ENCODE assay signal across 30 mouse cellular contexts in genomic region chr3:150637544-150637943, GRCm38 (mm10).
"Had no signal": no experiment of that assay in that cellular context is flagged by ENCODE, and none has a peak within 500 bp of the region (broad histone marks: within the 10 kb centered on the region; RNA-seq: fewer than 3 reads in every experiment).

No protein-coding gene starts in this region.

- H3K9me3 ChIP-seq: limb, embryonic 10.5 days; limb, embryonic 12.5 days; limb, embryonic 13.5 days; limb, embryonic 15.5 days; liver, embryonic 12.5 days; liver, embryonic 15.5 days; lung, embryonic 15.5 days; megakaryocyte, embryonic 14.5 days; midbrain, embryonic 10.5 days; midbrain, embryonic 12.5 days; midbrain, embryonic 13.5 days; midbrain, embryonic 15.5 days; neural tube, embryonic 12.5 days had no signal

- H3K4me2 ChIP-seq: limb, embryonic 12.5 days; limb, embryonic 13.5 days; limb, embryonic 15.5 days; liver, embryonic 12.5 days; liver, embryonic 13.5 days; liver, embryonic 15.5 days; lung, embryonic 14.5 days; lung, embryonic 15.5 days; midbrain, embryonic 11.5 days; midbrain, embryonic 12.5 days; midbrain, embryonic 13.5 days; midbrain, embryonic 15.5 days; neural tube, embryonic 12.5 days had no signal

- DNase-seq: left cerebral cortex, postnatal 4 days; liver; liver, embryonic 13.5 days; liver, postnatal 0 days; lung, adult 18-20 months; lung, adult 2 months; lung, embryonic 14.5 days; lung, postnatal 10 days; lung, postnatal 14 days; lung, postnatal 36 days; lung, postnatal 4 days; midbrain, embryonic 14.5 days had no signal

- H3K4me3 ChIP-seq: limb, embryonic 10.5 days; limb, embryonic 12.5 days; limb, embryonic 13.5 days; limb, embryonic 15.5 days; liver, embryonic 12.5 days; liver, embryonic 13.5 days; liver, embryonic 15.5 days; lung, embryonic 15.5 days; megakaryocyte, embryonic 14.5 days; midbrain, embryonic 10.5 days; midbrain, embryonic 12.5 days; midbrain, embryonic 13.5 days; midbrain, embryonic 15.5 days; myocyte; neural tube, embryonic 12.5 days had no signal

- H3K9ac ChIP-seq: limb, embryonic 12.5 days; limb, embryonic 13.5 days; limb, embryonic 15.5 days; liver, embryonic 12.5 days; liver, embryonic 13.5 days; liver, embryonic 14.5 days; liver, embryonic 15.5 days; liver, postnatal 0 days; lung, embryonic 14.5 days; lung, embryonic 15.5 days; midbrain, embryonic 12.5 days; midbrain, embryonic 13.5 days; midbrain, embryonic 15.5 days; neural tube, embryonic 12.5 days had no signal

- H3K27me3 ChIP-seq: limb, embryonic 12.5 days; limb, embryonic 13.5 days; limb, embryonic 15.5 days; liver, embryonic 12.5 days; liver, embryonic 13.5 days; liver, embryonic 15.5 days; lung, embryonic 15.5 days; megakaryocyte, embryonic 14.5 days; midbrain, embryonic 12.5 days; midbrain, embryonic 13.5 days; midbrain, embryonic 15.5 days; neural tube, embryonic 12.5 days had no signal

- ATAC-seq: liver, embryonic 12.5 days; liver, postnatal 0 days; lung, postnatal 0 days; midbrain, embryonic 13.5 days; midbrain, embryonic 15.5 days had no signal

- H3K27ac ChIP-seq: limb, embryonic 10.5 days; limb, embryonic 12.5 days; limb, embryonic 13.5 days; limb, embryonic 15.5 days; liver, embryonic 12.5 days; liver, embryonic 13.5 days; liver, embryonic 14.5 days; liver, embryonic 15.5 days; lung, embryonic 15.5 days; macrophage; midbrain, embryonic 10.5 days; midbrain, embryonic 12.5 days; midbrain, embryonic 13.5 days; midbrain, embryonic 15.5 days; neural tube, embryonic 12.5 days had no signal

- H3K4me1 ChIP-seq: limb, embryonic 10.5 days; limb, embryonic 12.5 days; limb, embryonic 13.5 days; limb, embryonic 15.5 days; liver, embryonic 12.5 days; liver, embryonic 13.5 days; liver, embryonic 15.5 days; lung, embryonic 15.5 days; megakaryocyte, embryonic 14.5 days; midbrain, embryonic 10.5 days; midbrain, embryonic 12.5 days; midbrain, embryonic 13.5 days; midbrain, embryonic 15.5 days; neural tube, embryonic 12.5 days had no signal

- H3K36me3 ChIP-seq: limb, embryonic 10.5 days; limb, embryonic 12.5 days; limb, embryonic 13.5 days; limb, embryonic 15.5 days; liver, embryonic 12.5 days; liver, embryonic 13.5 days; liver, embryonic 15.5 days; lung, embryonic 15.5 days; midbrain, embryonic 10.5 days; midbrain, embryonic 12.5 days; midbrain, embryonic 13.5 days; midbrain, embryonic 15.5 days; neural tube, embryonic 12.5 days had no signal
